Comparison of ENCODE assay signal across 23 mouse cellular contexts in the genomic region with DNA sequence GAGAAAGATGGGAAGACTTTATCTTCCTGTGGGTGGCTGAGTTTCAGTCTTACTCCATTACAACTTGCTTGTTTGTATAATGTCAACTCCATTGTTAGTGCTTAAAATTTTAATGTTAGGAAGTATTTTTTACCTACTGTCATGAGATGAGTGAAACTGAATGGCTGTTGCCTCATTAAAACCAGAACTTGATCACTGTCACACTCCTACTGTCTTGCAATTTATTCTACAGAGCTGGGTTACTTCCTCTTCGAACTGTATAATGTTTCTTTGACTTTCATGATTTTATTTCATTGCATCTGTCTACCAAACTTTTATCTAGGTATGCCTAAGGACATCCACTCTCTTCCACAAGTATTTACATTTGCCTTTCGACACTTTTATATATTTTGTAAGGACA.
"Had no signal": no experiment of that assay in that cellular context is flagged by ENCODE, and none has a peak within 500 bp of the region (broad histone marks: within the 10 kb centered on the region; RNA-seq: fewer than 3 reads in every experiment).

No protein-coding gene starts in this region.

- H3K4me2 ChIP-seq: heart, embryonic 12.5 days; hindbrain, embryonic 13.5 days; hindbrain, embryonic 15.5 days; kidney, embryonic 15.5 days; limb, embryonic 13.5 days; limb, embryonic 15.5 days; liver, embryonic 12.5 days had no signal

- ATAC-seq: hindbrain, postnatal 0 days; intestine, embryonic 16.5 days; liver, embryonic 12.5 days had no signal

- H3K27ac ChIP-seq: heart, embryonic 10.5 days; hindbrain, embryonic 13.5 days; hindbrain, embryonic 15.5 days; hindbrain, postnatal 0 days; kidney, embryonic 15.5 days; kidney, postnatal 0 days; left cerebral cortex, adult 2 months; limb, embryonic 13.5 days; limb, embryonic 15.5 days; liver, embryonic 12.5 days; liver, embryonic 14.5 days had no signal

- DNase-seq: gastrocnemius, postnatal 14 days; gastrocnemius, postnatal 36 days; heart, adult 18-20 months; heart, postnatal 10 days; kidney, adult 11 months; kidney, adult 2 months; kidney, adult 9 months; kidney, postnatal 14 days; kidney, postnatal 36 days; left cerebral cortex, postnatal 4 days had no signal

- H3K4me1 ChIP-seq: heart, embryonic 10.5 days; hindbrain, embryonic 13.5 days; hindbrain, embryonic 15.5 days; kidney, embryonic 15.5 days; limb, embryonic 15.5 days; liver, embryonic 12.5 days had no signal

- H3K4me3 ChIP-seq: heart, embryonic 10.5 days; heart, embryonic 12.5 days; hindbrain, embryonic 13.5 days; hindbrain, embryonic 15.5 days; kidney, embryonic 15.5 days; left cerebral cortex, adult 2 months; limb, embryonic 13.5 days; limb, embryonic 15.5 days; liver, embryonic 12.5 days had no signal

- H3K27me3 ChIP-seq: heart, embryonic 12.5 days; hindbrain, embryonic 13.5 days; hindbrain, embryonic 15.5 days; kidney, embryonic 15.5 days; limb, embryonic 13.5 days; limb, embryonic 15.5 days; liver, embryonic 12.5 days had no signal

- H3K9me3 ChIP-seq: heart, embryonic 10.5 days; heart, embryonic 12.5 days; hindbrain, embryonic 13.5 days; hindbrain, embryonic 15.5 days; kidney, embryonic 15.5 days; limb, embryonic 13.5 days; limb, embryonic 15.5 days; liver, embryonic 12.5 days had no signal

- H3K9ac ChIP-seq: heart, embryonic 12.5 days; hindbrain, embryonic 13.5 days; hindbrain, embryonic 15.5 days; kidney, embryonic 15.5 days; limb, embryonic 13.5 days; limb, embryonic 15.5 days; liver, embryonic 12.5 days; liver, embryonic 14.5 days had no signal

- H3K36me3 ChIP-seq: heart, embryonic 10.5 days; hindbrain, embryonic 13.5 days; hindbrain, embryonic 15.5 days; kidney, embryonic 15.5 days; limb, embryonic 13.5 days; limb, embryonic 15.5 days; liver, embryonic 12.5 days had no signal
